Mouse (Mus musculus) forebrain, postnatal 0 days (tissue): ENCODE results near the gene Gm10840. TPM values are rescaled to one million over a fixed set of nuclear protein-coding genes. Genes with fewer than 3 reads are reported as not detected.

ENCODE experiments used
- ATAC-seq: fragments of 200-750 bp; cut with Nextera tagmentation; 2 replicates; pipeline ENCODE4 v1.8.0; 2017; ENCODE audit warnings: mild to moderate bottlenecking, moderate library complexity
- DNase-seq: peaks from one replicate; pipeline ENCODE4 v3.0.0-alpha.2; 2015
- H3K27ac ChIP-seq: fragments of 300-500 bp; sonication (generic); 2 replicates; pipeline ENCODE4 v1.5.1; 2014; ENCODE audit warnings: low read depth, mild to moderate bottlenecking, antibody characterized with exemption, low read length, moderate library complexity, mixed read lengths
- H3K27me3 ChIP-seq: fragments of 300-500 bp; sonication (generic); 2 replicates; pipeline ENCODE4 v1.6.1; 2014; ENCODE audit warnings: mild to moderate bottlenecking, low read length, mixed read lengths; ENCODE audit not compliant: insufficient read depth
- H3K36me3 ChIP-seq: fragments of 300-500 bp; sonication (generic); 2 replicates; pipeline ENCODE4 v1.6.1; 2014; ENCODE audit warnings: mild to moderate bottlenecking, moderate library complexity; ENCODE audit not compliant: insufficient read depth
- H3K4me1 ChIP-seq: fragments of 300-500 bp; sonication (generic); 2 replicates; pipeline ENCODE4 v1.6.1; 2014; ENCODE audit warnings: antibody characterized with exemption; ENCODE audit not compliant: insufficient read depth
- H3K4me2 ChIP-seq: fragments of 300-500 bp; sonication (generic); 2 replicates; pipeline ENCODE4 v1.6.1; 2014; ENCODE audit warnings: low read depth, mild to moderate bottlenecking, moderate library complexity
- H3K4me3 ChIP-seq: fragments of 300-500 bp; sonication (generic); 2 replicates; pipeline ENCODE4 v1.5.1; 2014; ENCODE audit warnings: low read depth, low read length, mixed read lengths
- H3K9ac ChIP-seq: fragments of 300-500 bp; sonication (generic); 2 replicates; pipeline ENCODE4 v1.6.1; 2014; ENCODE audit warnings: mild to moderate bottlenecking
- H3K9me3 ChIP-seq: fragments of 300-500 bp; sonication (generic); 2 replicates; pipeline ENCODE4 v1.6.1; 2016; ENCODE audit warnings: low read length
- CTCF ChIP-seq: sonication (generic); IDR thresholded peaks from 2 replicates; pipeline ENCODE4 v1.5.1; 2016; ENCODE audit warnings: antibody characterized with exemption, control low read depth, low read depth
- WGBS: fragments of 180-500 bp; shearing (Covaris S2); extraction: QIAGEN DNeasy Blood & Tissue Kit; methylation state at CpG from one replicate; pipeline ENCODE4 v1.1.7; 2014; 5-methylcytosine and 5-hydroxymethylcytosine counted together
- polyA plus RNA-seq: library from polyadenylated mRNA; unstranded; fragments of >200 nt; fragmentation: Nextera tagmentation; extraction: Ambion mirVana; gene quantifications from 2 replicates; pipeline ENCODE4 v1.2.1, GENCODE M21; 2015
- total RNA-seq: library from RNA; depleted of rRNA; stranded (reverse); fragments of >200 nt; gene quantifications from 2 replicates; pipeline ENCODE4 v1.2.3, GENCODE M21; 2014

Gene Gm10840
- total and polyA plus RNA-seq, 2 experiments from 2014 or later, result 0.67 TPM; not detected in 1

DNA sequence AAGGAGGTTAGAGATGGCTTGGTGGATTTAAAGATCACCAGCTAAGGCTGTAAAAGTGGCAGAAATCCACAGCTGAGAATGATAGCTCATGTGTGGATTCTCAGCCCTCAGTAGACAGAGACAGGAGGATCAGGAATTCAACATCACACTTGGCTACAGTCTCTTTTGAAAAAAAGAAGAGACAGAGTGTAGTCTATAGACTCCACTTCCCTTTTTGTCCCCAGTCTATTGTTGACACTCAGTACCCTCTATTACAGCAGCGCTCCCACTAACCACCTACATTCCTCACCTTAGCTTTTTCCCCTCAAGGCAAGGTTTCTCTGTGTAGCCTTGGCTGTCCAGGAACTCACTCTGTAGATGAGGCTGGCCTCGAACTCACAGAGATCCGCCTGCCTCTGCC lies 31.1 kb downstream of the Gm10840 start:
- ATAC-seq (no peak), DNase-seq (no peak)
- 0 out of 2 replicates have a peak, but pooled peaks cover 4% of the 10 kb centered on the region for H3K4me1 ChIP-seq
- no peak overlapping the region for H3K27ac ChIP-seq
- H3K36me3 ChIP-seq, result peaks cover 4% of the 10 kb centered on the region; the same call in 1 of the 2 replicates
- H3K9me3 ChIP-seq, result no peaks in the 10 kb centered on the region
- WGBS, result 97% methylated on average over 3 of the region's 3 CpGs
- H3K9ac ChIP-seq, result no peak overlapping the region
- no peak for TF ChIP-seq CTCF
- no peaks in the 10 kb centered on the region for H3K27me3 ChIP-seq
- H3K4me3 ChIP-seq, result no peak overlapping the region
- H3K4me2 ChIP-seq, result no peak overlapping the region

- ATAC-seq (no peak), DNase-seq (no peak)
- WGBS, result 91% methylated on average over 5 of the region's 5 CpGs
- H3K36me3 ChIP-seq, result peaks cover 8% of the 10 kb centered on the region; the same call in 1 of the 2 replicates
- peak overlapping the region; percentile 65 for H3K4me2 ChIP-seq
- H3K9me3 ChIP-seq, result no peaks in the 10 kb centered on the region
- no peak overlapping the region for H3K9ac ChIP-seq
- H3K27me3 ChIP-seq, result no peaks in the 10 kb centered on the region
- no peak for TF ChIP-seq CTCF
- 0 out of 2 replicates have a peak, but pooled peaks cover 4% of the 10 kb centered on the region for H3K4me1 ChIP-seq
- no peak overlapping the region for H3K27ac ChIP-seq
- peak overlapping the region; percentile 65; the same call in 1 of the 2 replicates for H3K4me3 ChIP-seq
Measured at GRCm38 (mm10) chr11:106192241-106192640, 31.6 kb downstream of the Gm10840 start.

DNA sequence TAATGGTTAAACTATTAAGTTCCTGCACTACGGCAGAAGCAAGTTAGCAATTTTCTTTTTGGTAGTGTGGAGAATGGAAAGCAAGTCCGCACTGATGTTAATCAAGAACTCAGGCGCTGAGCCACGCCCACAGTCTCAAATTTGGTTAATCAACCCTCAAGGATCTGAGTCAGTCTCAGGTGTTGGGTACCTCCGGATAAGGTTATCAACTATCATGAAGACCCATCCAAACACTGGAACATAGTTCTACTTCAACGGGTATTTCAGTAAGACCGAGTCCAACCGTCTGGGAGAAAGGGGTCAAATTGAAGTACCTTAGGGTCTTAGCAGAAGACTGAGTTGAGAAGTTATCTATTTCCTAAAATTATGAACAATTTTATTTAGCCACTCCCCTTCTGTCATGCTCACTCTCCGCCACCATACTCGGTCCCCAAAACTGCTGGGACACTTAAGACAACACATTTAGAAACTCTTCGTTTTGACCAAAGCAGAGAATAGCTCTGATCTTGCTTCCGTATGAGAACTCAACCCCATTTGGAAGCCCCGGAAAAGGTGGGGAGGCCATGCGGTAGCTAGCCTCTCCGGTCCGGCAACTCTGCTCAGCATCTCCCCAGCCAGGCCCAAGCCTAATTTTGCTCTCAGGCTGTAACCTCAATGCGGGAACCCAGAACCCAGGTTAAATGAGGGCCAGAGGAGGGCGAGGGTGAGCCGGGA lies 32.2 kb downstream of the Gm10840 start:
- 11% methylated on average over 19 of the region's 19 CpGs for WGBS

GRCm38 (mm10) chr11:106193371-106194154 lies 32.9 kb downstream of the Gm10840 start:
- 1% methylated on average over 42 of the region's 44 CpGs for WGBS
- Histone ChIP-seq H3K36me3 (peaks cover 21% of the 10 kb centered on the region), H3K9me3 (no peaks in the 10 kb centered on the region), H3K4me1 (0 out of 2 replicates have a peak, but pooled peaks cover 4% of the 10 kb centered on the region), H3K27me3 (no peaks in the 10 kb centered on the region), H3K9ac (peak overlapping the region; percentile 67), H3K4me3 (peak overlapping the region; percentile 65), H3K4me2 (peak overlapping the region; percentile 65), H3K27ac (peak overlapping the region; percentile 76)
- peak; percentile 98 for DNase-seq
- peak; percentile 97 for ATAC-seq
- peak; percentile 28 for TF ChIP-seq CTCF

More for the DNA sequence above, 32.2 kb downstream of the Gm10840 start:
- Histone ChIP-seq H3K4me2 (peak overlapping the region; percentile 65), H3K27ac (peak overlapping the region; percentile 69), H3K4me3 (peak overlapping the region; percentile 65), H3K36me3 (peaks cover 14% of the 10 kb centered on the region; the same call in 1 of the 2 replicates), H3K9me3 (no peaks in the 10 kb centered on the region), H3K4me1 (0 out of 2 replicates have a peak, but pooled peaks cover 4% of the 10 kb centered on the region), H3K27me3 (no peaks in the 10 kb centered on the region), H3K9ac (peak overlapping the region; percentile 67)
- no peak for DNase-seq
- ATAC-seq, result no peak; the same call in none of the 2 replicates
- TF ChIP-seq CTCF, result no peak

DNA sequence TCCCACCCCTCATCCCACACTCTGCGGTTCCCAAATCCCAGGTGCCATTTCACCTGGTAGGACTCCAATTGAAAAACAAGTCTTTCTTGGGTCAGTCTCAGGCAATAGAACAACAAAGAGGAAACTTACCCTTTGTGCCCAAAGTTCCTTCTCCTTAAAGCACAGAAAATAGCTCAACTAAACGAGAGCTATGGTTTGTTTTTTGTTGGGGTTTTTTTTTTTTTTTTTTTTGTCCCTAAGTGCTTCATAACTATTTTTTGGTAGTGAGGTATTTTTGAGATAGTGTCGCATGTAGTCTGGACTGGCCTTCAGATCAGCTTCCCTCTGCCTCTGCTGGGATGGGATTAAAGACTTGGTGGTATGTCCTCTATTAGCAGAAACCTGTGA lies 33.5 kb downstream of the Gm10840 start:
- Histone ChIP-seq H3K9ac (peak overlapping the region; percentile 67; the same call in 1 of the 2 replicates), H3K27me3 (no peaks in the 10 kb centered on the region), H3K4me1 (0 out of 2 replicates have a peak, but pooled peaks cover 4% of the 10 kb centered on the region), H3K4me3 (peak overlapping the region; percentile 65), H3K36me3 (peaks cover 21% of the 10 kb centered on the region), H3K4me2 (peak overlapping the region; percentile 65), H3K27ac (peak overlapping the region; percentile 76), H3K9me3 (no peaks in the 10 kb centered on the region)
- DNase-seq (no peak), ATAC-seq (no peak)
- 31% methylated on average over 3 of the region's 3 CpGs for WGBS
- TF ChIP-seq CTCF, result no peak

DNA sequence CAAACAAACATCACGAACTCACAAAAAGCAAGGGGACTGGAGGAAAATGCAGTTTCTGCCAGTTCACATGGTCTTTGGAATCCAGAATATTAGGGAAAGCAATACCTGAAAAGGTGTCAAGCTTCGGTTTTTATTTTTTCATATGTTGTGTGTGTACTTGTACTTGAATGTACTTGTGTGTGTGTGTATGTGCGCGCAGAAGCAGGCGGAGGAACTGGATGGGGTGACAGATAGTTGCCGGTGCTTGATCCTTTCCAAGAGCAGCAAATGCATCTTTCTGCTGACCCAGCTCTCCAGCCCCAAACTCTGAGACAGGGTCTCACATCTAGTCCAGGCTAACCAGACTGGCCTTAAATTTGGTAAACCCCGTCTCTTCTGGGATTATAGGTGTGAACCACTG lies 34.2 kb downstream of the Gm10840 start:
- no peak for ATAC-seq

More for the DNA sequence above, 34.2 kb downstream of the Gm10840 start:
- H3K9ac ChIP-seq, result no peak overlapping the region
- no peak overlapping the region for H3K27ac ChIP-seq
- TF ChIP-seq CTCF, result no peak
- no peaks in the 10 kb centered on the region for H3K9me3 ChIP-seq
- H3K4me2 ChIP-seq, result no peak overlapping the region
- H3K36me3 ChIP-seq, result peaks cover 22% of the 10 kb centered on the region
- WGBS, result 95% methylated on average over 7 of the region's 7 CpGs
- no peak overlapping the region for H3K4me3 ChIP-seq
- DNase-seq, result no peak
- H3K27me3 ChIP-seq, result no peaks in the 10 kb centered on the region
- H3K4me1 ChIP-seq, result 0 out of 2 replicates have a peak, but pooled peaks cover 4% of the 10 kb centered on the region
